Mouse (Mus musculus) stomach, postnatal 0 days (tissue): Measurements from ENCODE around the gene Acads. TPM values are rescaled to one million over a fixed set of nuclear protein-coding genes. Genes with fewer than 3 reads are reported as not detected.
A peak's percentile ranks its signal among the peaks of the same experiment; 100 is the strongest.

Source experiments
- ATAC-seq: fragments of 200-750 bp; cut with Nextera tagmentation; 2 replicates; pipeline ENCODE4 v1.8.0; 2017; ENCODE audit not compliant: low FRiP score, low TSS enrichment
- DNase-seq: peaks from one replicate; pipeline ENCODE4 v3.0.0-alpha.2; 2016; ENCODE audit warnings: low spot score
- H3K27ac ChIP-seq: fragments of 300-500 bp; sonication (generic); replicated peaks from 2 replicates; pipeline ENCODE4 v1.5.1; 2014; ENCODE audit warnings: mild to moderate bottlenecking, control low read depth
- H3K27me3 ChIP-seq: fragments of 300-500 bp; sonication (generic); 2 replicates; pipeline ENCODE4 v1.6.1; 2014; ENCODE audit warnings: low read length; ENCODE audit not compliant: control insufficient read depth, insufficient read depth
- H3K36me3 ChIP-seq: fragments of 300-500 bp; sonication (generic); 2 replicates; pipeline ENCODE4 v1.6.1; 2014; ENCODE audit warnings: low read length, mixed read lengths; ENCODE audit not compliant: control insufficient read depth, insufficient read depth
- H3K4me1 ChIP-seq: fragments of 300-500 bp; sonication (generic); replicated peaks from 2 replicates; pipeline ENCODE4 v1.6.1; 2014; ENCODE audit warnings: antibody characterized with exemption; ENCODE audit not compliant: control insufficient read depth, insufficient read depth
- H3K4me2 ChIP-seq: fragments of 300-500 bp; sonication (generic); replicated peaks from 2 replicates; pipeline ENCODE4 v1.6.1; 2014; ENCODE audit warnings: low read depth, mild to moderate bottlenecking, control low read depth, moderate library complexity
- H3K4me3 ChIP-seq: fragments of 300-500 bp; sonication (generic); 2 replicates; pipeline ENCODE4 v1.5.1; 2014; ENCODE audit warnings: low read depth, low read length, control low read depth
- H3K9ac ChIP-seq: fragments of 300-500 bp; sonication (generic); 2 replicates; pipeline ENCODE4 v1.6.1; 2014; ENCODE audit warnings: mild to moderate bottlenecking, low read length, control low read depth, mixed read lengths
- H3K9me3 ChIP-seq: fragments of 300-500 bp; sonication (generic); 2 replicates; pipeline ENCODE4 v1.6.1; 2016; ENCODE audit warnings: low read length; ENCODE audit not compliant: control insufficient read depth
- CTCF ChIP-seq: IDR thresholded peaks from 2 replicates; pipeline ENCODE4 v1.5.1; 2016; ENCODE audit warnings: antibody characterized with exemption, low read depth, mild to moderate bottlenecking, moderate library complexity
- EP300 ChIP-seq: optimal IDR thresholded peaks from 2 replicates; pipeline ENCODE3; 2016; ENCODE audit warnings: antibody characterized with exemption
- WGBS: fragments of 180-500 bp; shearing (Covaris S2); extraction: QIAGEN DNeasy Blood & Tissue Kit; methylation state at CpG from one replicate; pipeline ENCODE4 v1.1.7; 2014; 5-methylcytosine and 5-hydroxymethylcytosine counted together
- polyA plus RNA-seq: library from polyadenylated mRNA; unstranded; fragments of >200 nt; fragmentation: Nextera tagmentation; extraction: Ambion mirVana; gene quantifications from 2 replicates; pipeline ENCODE4 v1.2.1, GENCODE M21; 2015

Acads gene
- polyA plus RNA-seq, 1 experiment from 2014 or later = 70.6 TPM

DNA sequence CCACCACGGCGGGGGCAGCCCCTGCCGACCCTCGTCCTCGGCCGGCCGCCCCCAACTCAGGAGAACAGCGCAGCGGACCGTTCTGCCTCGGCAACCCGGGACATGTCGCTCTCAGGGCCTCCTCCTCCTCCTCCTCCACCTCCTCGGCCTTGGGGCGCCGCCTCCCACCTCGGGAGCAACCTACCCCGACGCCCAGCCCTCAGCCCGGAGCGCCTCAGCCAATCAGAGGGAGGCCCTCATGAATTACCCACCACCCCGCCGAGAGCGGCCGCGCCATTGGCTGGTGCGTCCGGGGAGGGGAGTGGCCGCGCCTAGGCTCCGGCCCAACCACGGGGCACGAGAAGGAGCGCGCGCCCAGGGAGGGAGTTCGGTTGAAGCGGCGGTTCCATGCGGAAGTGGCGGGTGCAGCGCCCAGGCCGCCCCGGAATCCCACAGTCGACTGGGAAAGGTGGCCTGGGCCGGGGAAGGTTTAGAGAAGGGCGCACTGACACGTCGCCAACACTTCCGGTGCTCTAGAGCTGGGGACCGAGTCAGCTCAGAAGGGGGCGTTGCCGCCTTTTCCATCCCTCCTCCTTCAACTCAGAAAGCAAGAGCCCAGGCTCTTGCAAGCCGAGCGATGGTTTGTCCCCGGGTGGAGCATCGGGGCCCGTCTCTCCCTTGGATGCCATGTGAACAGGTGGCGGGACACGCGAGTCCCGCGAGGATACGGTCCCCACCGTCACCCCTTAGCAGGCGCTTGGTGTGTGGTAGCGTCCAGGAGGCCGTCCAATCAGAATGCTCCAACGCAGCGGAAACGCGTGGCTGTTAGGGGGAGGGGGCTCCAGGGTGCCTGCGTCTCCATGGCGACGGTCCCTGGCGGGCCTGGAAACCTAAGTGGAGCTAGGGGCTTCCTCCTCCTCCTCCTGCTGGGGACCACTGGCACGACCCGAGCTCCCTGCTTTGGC, 39.2 kb upstream of the Acads start, which contains the start of gene Mlec:
Mlec (minus strand) TSS at position 140 of the 944 bp plus-strand sequence.
- ATAC-seq = peak; percentile 97
- under 1% methylated on average over 66 of the region's 78 CpGs for WGBS
- TF ChIP-seq CTCF = peak; percentile 21; the same call in 1 of the 2 replicates
- no peak for TF ChIP-seq EP300
- peaks cover 6% of the 10 kb centered on the region; the same call in 1 of the 2 replicates for H3K4me1 ChIP-seq
- peak; percentile 100 for DNase-seq
- peak within 1 kb of the TSS; percentile 95 for H3K4me3 ChIP-seq
- peak within 1 kb of the TSS; percentile 97 for H3K27ac ChIP-seq
- H3K36me3 ChIP-seq = no peaks in the 10 kb centered on the region
- H3K9ac ChIP-seq = peak within 1 kb of the TSS; percentile 96
- peak within 1 kb of the TSS; percentile 72 for H3K4me2 ChIP-seq
- H3K9me3 ChIP-seq = no peaks in the 10 kb centered on the region
- no peaks in the 10 kb centered on the region for H3K27me3 ChIP-seq

DNA sequence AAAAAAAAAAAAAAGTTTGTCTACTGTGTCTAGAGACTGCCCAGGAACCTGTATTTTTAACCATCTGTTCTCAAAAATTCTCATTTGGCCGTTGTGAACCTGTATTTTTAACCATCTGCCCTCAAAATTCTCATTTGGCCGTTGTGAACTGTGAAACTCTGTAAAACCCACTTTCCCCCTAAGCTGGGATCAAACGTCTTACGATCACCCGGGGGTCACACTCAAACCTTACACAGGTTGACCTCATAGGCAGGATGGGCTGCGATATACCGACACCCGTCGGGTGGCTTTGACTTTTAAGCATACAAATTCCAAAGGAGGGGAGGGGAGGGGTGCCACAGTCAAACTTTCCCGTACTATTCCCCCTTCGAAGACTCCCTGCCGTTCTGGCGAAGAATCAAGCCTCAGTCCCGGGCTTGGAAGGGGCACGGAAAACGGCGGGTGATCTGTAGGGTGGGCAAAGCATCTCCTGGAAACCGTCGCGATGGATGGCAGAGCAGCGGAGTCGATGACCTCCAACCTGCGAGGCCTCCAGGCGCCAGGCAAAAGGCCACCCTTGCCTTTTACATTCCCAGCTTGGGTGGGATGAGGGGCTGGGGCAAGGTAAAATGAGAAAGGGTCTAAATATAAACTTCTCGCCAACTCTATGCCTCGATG, 37.9 kb upstream of the Acads start:
- no peaks in the 10 kb centered on the region for H3K27me3 ChIP-seq
- H3K9ac ChIP-seq = peak overlapping the region; percentile 96
- H3K4me2 ChIP-seq = peak overlapping the region; percentile 72
- peak overlapping the region; percentile 95 for H3K4me3 ChIP-seq
- peak; percentile 36 for DNase-seq
- 1% methylated on average over 26 of the region's 26 CpGs for WGBS
- TF ChIP-seq CTCF = no peak
- TF ChIP-seq EP300 = no peak
- H3K4me1 ChIP-seq = peaks cover 7% of the 10 kb centered on the region; the same call in 1 of the 2 replicates
- no peak for ATAC-seq
- H3K36me3 ChIP-seq = no peaks in the 10 kb centered on the region
- H3K27ac ChIP-seq = peak overlapping the region; percentile 97
- H3K9me3 ChIP-seq = no peaks in the 10 kb centered on the region

DNA sequence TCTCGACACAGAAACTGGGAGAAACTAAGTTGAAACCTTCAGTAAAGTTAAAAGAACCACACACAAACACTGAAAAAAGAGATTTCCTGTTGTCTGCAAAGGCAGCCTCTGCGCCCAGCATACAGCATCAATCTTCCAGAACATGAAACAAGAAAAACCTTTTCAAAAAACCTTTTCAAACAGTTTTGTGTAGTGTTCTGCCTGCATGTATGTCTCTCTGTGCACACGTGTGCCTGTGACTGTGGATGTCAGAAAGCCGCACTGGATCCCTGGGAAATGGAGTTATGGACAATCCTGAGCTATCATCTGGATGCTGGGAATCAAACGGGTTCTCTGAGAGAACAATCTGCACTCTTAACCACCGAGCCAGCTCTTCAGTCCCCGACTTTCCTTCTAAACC, 37.3 kb upstream of the Acads start:
- Histone ChIP-seq H3K36me3 (no peaks in the 10 kb centered on the region), H3K4me1 (peaks cover 7% of the 10 kb centered on the region; the same call in 1 of the 2 replicates), H3K4me3 (peak overlapping the region; percentile 95), H3K9ac (peak overlapping the region; percentile 96), H3K9me3 (no peaks in the 10 kb centered on the region), H3K27me3 (no peaks in the 10 kb centered on the region), H3K27ac (peak overlapping the region; percentile 97), H3K4me2 (peak overlapping the region; percentile 72)
- ATAC-seq (no peak), DNase-seq (no peak)
- WGBS = 31% methylated on average over 7 of the region's 7 CpGs
- no peak for TF ChIP-seq CTCF
- TF ChIP-seq EP300 = no peak

DNA sequence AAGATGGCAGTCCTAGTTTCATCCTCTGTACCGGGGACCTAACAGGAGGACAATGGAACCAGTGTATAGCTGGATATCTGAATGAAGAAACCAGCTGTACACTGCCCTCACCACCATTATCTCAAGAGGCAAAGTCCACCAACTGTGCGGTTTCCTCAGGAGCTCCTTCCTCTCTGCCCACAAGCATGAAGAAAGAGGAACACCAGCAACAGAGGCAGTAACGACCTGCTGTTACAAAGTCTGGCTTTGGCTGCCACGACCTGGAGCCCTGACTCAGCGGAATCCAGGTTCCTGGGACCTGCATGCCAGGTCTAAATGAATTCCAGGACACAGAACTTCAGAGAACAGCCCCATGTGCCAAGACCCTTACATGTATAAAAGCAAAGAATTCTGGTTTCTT, 36.7 kb upstream of the Acads start:
- peak overlapping the region; percentile 72 for H3K4me2 ChIP-seq
- H3K9ac ChIP-seq = peak overlapping the region; percentile 53; the same call in 1 of the 2 replicates
- H3K4me3 ChIP-seq = peak overlapping the region; percentile 95
- peaks cover 2% of the 10 kb centered on the region; the same call in 1 of the 2 replicates for H3K36me3 ChIP-seq
- H3K27ac ChIP-seq = peak overlapping the region; percentile 97
- ATAC-seq = peak; percentile 49
- TF ChIP-seq CTCF (no peak), EP300 (no peak)
- DNase-seq = peak; percentile 82
- H3K9me3 ChIP-seq = no peaks in the 10 kb centered on the region
- 30% methylated on average over 5 of the region's 5 CpGs for WGBS
- H3K4me1 ChIP-seq = peaks cover 7% of the 10 kb centered on the region; the same call in 1 of the 2 replicates
- no peaks in the 10 kb centered on the region for H3K27me3 ChIP-seq

DNA sequence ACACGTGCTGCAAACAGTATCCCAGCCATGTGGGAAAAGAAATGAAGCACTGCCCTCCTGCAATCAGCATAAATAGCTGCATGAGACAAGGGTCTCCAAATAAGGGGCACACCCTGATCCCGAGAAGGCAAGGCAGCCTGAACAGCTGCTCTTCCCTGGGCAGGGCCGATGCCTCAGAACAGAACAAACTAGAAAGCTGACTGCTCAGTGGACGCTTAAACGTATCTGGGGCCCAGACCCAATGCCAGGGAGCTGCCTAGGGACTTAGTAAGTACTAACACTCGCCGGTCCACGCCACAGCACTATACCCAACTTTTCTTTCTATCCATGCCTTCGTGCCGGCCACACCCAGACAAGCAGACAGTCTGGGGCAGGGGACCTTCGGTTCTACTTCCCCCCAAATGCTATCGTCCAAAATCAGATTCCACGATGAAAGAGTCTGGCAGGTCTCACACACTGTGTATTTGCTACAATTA, 36.0 kb upstream of the Acads start:
- ATAC-seq = no peak
- DNase-seq = peak; percentile 41
- H3K9me3 ChIP-seq = no peaks in the 10 kb centered on the region
- WGBS = 21% methylated on average over 13 of the region's 13 CpGs
- peak overlapping the region; percentile 97 for H3K27ac ChIP-seq
- H3K4me1 ChIP-seq = peaks cover 7% of the 10 kb centered on the region; the same call in 1 of the 2 replicates
- TF ChIP-seq EP300 = no peak
- TF ChIP-seq CTCF = no peak
- peak overlapping the region; percentile 19; the same call in 1 of the 2 replicates for H3K4me3 ChIP-seq
- H3K9ac ChIP-seq = peak overlapping the region; percentile 53
- peaks cover 5% of the 10 kb centered on the region; the same call in 1 of the 2 replicates for H3K36me3 ChIP-seq
- H3K27me3 ChIP-seq = no peaks in the 10 kb centered on the region
- peak overlapping the region; percentile 72 for H3K4me2 ChIP-seq
